Mouse (Mus musculus) A20 (cell line): Measurements from ENCODE around the gene Zscan4-ps3.
"Not testable (repeated sequence)": the region's sequence is repeated elsewhere in the genome, so short reads cannot be mapped to it uniquely, and the experiment has no call there.

Source experiments
- DNase-seq: peaks from one replicate; pipeline ENCODE4 v3.0.0-alpha.2; 2011; ENCODE audit warnings: low read depth, low spot score

Gene Zscan4-ps3

GRCm38 (mm10) chr7:11609008-11609407 is at the start of gene Zscan4-ps3:
TSS of gene Zscan4-ps3 (plus strand) at chr7:11609308.
- not testable (repeated sequence) for DNase-seq

GRCm38 (mm10) chr7:11617082-11617481 is 8.0 kb downstream of the Zscan4-ps3 start:
- DNase-seq: peak; percentile 66
